Mouse (Mus musculus) heart, postnatal 25 days (tissue): ENCODE results near the gene C030005K15Rik. TPM values are rescaled to one million over a fixed set of nuclear protein-coding genes. Genes with fewer than 3 reads are reported as not detected.

Source experiments
- total RNA-seq, 2 experiments: library from RNA; stranded (reverse); gene quantifications; 2 replicates each; pipeline ENCODE4 v1.2.3; 2021

The C030005K15Rik gene
- total RNA-seq, 2 experiments from 2014 or later = not detected

Other genes with a start within 250 kb of the C030005K15Rik start
- gene Dcn, start 247.1 kb downstream of the C030005K15Rik start, total RNA-seq = 100 to 1,000 TPM; 381 to 431 TPM
- gene Lum, start 161.6 kb downstream of the C030005K15Rik start, total RNA-seq = 10 to 100 TPM; 55.6 to 72.7 TPM
- not detected for gene Kera, start 119.9 kb downstream of the C030005K15Rik start, total RNA-seq
- gene Epyc, start 82.7 kb downstream of the C030005K15Rik start, total RNA-seq = under 1 TPM; 0.50 to 0.52 TPM
- gene Ccer1, start 33.7 kb downstream of the C030005K15Rik start, total RNA-seq = not detected